Mouse (Mus musculus): ENCODE measurements around the gene Bclaf1. TPM values are rescaled to one million over a fixed set of nuclear protein-coding genes. Genes with fewer than 3 reads are reported as not detected.

The Bclaf1 gene
- polyA plus RNA-seq, 1 experiment, result 2.7 TPM

DNA sequence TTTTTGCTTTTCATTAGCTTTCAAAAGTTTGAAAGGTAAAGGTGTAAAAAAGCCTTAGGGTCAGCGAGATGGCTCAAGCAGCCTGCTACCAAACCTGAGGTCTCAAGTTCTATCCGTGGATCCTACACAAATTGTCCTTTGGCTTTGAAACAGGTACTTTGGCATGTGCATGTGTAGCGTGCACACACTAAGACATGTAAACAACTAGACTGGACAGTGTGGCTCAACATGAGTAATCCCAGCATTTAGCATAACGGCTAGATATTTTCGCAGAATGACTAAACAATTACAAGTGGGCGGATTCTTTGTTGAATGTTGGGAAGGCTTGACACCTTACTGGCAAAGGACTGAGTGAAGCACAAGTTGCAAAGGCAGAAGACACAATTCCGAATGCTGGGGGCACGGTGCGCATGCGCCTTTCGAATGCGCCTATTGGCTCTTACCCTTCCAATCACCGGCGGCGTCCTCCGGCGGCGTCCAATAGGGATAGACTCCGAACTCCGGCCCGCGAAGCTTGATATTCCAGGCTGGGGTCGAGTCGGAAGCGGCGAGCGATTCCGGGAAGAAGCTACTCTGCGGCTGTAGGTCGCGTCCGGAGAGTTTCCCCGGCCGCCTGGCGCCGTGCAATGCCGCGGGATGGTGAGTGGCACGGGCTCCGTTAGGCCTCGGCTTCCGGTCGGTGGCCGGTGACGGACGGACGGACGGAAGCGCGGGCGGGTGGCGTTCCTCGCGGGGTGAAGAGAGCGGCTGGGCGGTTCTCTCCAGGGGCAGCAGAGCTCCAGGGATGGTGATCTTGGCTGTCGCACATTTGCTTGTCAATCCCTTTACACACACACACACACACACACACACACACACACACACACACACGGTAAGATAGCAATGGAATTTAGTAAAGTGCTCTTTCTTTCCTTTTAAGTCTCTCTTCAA is 35.3 kb downstream of the Bclaf1 start, which contains the start of gene Mtfr2:
TSS of gene Mtfr2 (plus strand) at position 486 of the 930 bp plus-strand sequence.
- H3K4me3 ChIP-seq (replicated peaks), result peak within 1 kb of the TSS; percentile 98
- H3K27me3 ChIP-seq (ENCODE audit: control insufficient read depth), result no peaks in the 10 kb centered on the region
- TF ChIP-seq TAL1 (IDR thresholded peaks at IDR 0.05; ENCODE audit: low read length) (no peak), GATA1 (IDR thresholded peaks at IDR 0.05; ENCODE audit: low read length) (no peak)
- peaks cover 69% of the 10 kb centered on the region for H3K36me3 ChIP-seq (ENCODE audit: control insufficient read depth)
- peaks cover 32% of the 10 kb centered on the region for H3K4me1 ChIP-seq (ENCODE audit: control insufficient read depth)
- no peaks in the 10 kb centered on the region for H3K9me3 ChIP-seq (ENCODE audit: control insufficient read depth, low read length)

DNA sequence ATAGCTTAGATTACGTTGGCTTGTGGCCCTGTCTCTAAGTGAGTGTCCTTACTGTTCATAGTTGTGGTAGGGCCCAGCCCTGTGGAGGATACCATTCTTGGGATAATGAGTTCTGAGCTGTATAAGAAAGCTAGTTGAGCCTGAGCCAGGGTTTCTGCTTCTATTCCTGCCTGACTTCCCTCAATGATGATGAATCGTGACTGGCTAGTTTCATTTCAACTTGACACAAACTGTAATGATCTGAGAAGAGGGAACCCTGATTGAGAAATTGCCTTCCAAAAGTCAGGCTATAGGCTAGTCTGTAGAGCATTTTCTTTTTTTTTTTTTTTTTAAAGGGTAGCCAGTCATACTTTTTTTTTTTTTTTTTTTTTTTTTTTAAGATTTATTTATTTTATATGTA is 36.6 kb downstream of the Bclaf1 start:
- peak overlapping the region; percentile 98 for H3K4me3 ChIP-seq (replicated peaks)
- peaks cover 69% of the 10 kb centered on the region for H3K36me3 ChIP-seq (ENCODE audit: control insufficient read depth)
- H3K27me3 ChIP-seq (ENCODE audit: control insufficient read depth), result no peaks in the 10 kb centered on the region
- TF ChIP-seq GATA1 (IDR thresholded peaks at IDR 0.05; ENCODE audit: low read length) (no peak), TAL1 (IDR thresholded peaks at IDR 0.05; ENCODE audit: low read length) (no peak)
- no peaks in the 10 kb centered on the region for H3K9me3 ChIP-seq (ENCODE audit: control insufficient read depth, low read length)
- peaks cover 32% of the 10 kb centered on the region for H3K4me1 ChIP-seq (ENCODE audit: control insufficient read depth)

DNA sequence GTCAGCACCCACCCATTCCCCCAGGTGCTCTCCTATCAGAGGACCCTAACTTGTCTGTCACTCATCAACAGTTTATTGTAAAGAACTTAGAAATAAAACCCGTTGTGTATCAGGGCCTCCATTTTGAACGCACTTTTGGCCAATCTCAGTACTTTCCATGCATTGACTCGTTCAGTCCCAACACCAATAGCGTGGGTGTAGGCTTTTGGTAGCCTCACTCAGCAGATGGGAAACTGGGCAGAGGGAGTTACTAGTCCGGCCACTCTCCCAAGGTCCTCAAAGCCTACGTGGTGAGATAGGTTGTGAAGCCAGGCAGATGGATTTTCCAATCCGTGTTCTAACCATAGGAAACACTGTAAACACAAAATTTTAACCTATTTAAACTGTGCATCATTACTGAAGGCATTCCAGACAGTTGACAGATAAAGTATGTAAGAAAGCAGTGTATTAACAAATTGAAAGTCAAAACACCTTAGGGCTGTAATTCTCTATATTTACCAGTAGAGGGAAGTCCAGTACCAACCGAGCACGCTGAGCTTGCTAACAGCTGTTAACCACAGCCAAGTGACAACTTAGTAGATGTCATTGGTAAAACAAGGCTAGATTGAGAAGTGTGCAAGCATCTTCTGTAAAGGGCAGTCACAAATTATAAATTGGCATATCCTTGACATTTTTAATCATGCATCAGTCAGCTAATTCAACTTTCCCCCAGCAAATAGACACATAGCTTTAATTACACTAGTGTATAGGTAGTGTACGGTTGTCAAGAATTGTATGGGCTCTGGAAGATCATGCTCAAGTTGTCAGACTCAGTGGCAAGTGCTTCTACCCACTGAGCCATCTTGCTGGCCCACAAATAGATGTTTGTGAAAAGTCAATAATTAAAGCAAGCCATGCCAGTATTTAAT is 49.5 kb downstream of the Bclaf1 start:
- Histone ChIP-seq H3K4me1 (ENCODE audit: control insufficient read depth) (no peaks in the 10 kb centered on the region), H3K9me3 (ENCODE audit: control insufficient read depth, low read length) (no peaks in the 10 kb centered on the region), H3K36me3 (ENCODE audit: control insufficient read depth) (peaks cover 65% of the 10 kb centered on the region), H3K4me3 (replicated peaks) (no peak overlapping the region), H3K27me3 (ENCODE audit: control insufficient read depth) (no peaks in the 10 kb centered on the region)
- TF ChIP-seq TAL1 (IDR thresholded peaks at IDR 0.05; ENCODE audit: low read length), result no peak
- no peak for TF ChIP-seq GATA1 (IDR thresholded peaks at IDR 0.05; ENCODE audit: low read length)

DNA sequence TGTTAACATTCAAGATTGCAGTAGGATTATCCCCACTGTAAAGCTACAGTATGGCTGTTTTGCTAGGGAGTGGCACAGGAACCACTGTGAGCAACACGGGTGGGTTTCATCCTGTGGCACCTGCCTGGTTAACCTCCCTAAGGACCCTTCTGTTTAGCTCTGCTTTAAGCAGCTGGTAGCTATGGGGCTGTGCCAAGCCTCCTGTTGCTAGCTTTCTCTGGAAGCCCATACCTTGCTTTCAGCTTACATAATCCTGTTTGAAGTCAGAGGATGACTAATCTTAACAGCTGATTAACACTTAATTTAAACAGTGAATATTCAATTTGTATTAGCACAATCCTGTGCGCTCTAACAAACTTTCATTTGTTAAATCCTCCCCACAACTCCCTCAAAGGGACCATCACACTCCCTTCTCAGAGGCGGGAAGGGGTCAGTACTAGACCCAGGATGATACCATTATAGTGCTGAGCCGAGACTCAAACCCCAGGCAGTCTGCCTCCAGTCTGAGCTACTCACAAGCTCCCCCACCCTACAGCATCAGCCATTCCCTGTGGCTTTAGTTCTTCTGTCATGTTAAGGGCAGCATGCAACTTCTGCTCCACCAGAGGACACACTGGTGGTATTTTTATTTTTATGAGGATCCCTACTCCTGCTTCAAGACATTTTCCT is 50.3 kb downstream of the Bclaf1 start:
- H3K9me3 ChIP-seq (ENCODE audit: control insufficient read depth, low read length), result no peaks in the 10 kb centered on the region
- no peaks in the 10 kb centered on the region for H3K4me1 ChIP-seq (ENCODE audit: control insufficient read depth)
- TF ChIP-seq GATA1 (IDR thresholded peaks at IDR 0.05; ENCODE audit: low read length) (no peak), TAL1 (IDR thresholded peaks at IDR 0.05; ENCODE audit: low read length) (no peak)
- H3K36me3 ChIP-seq (ENCODE audit: control insufficient read depth), result peaks cover 57% of the 10 kb centered on the region
- no peaks in the 10 kb centered on the region for H3K27me3 ChIP-seq (ENCODE audit: control insufficient read depth)
- no peak overlapping the region for H3K4me3 ChIP-seq (replicated peaks)

- Histone ChIP-seq H3K27me3 (ENCODE audit: control insufficient read depth) (no peaks in the 10 kb centered on the region), H3K36me3 (ENCODE audit: control insufficient read depth) (no peaks in the 10 kb centered on the region)
- TF ChIP-seq TAL1 (IDR thresholded peaks at IDR 0.05; ENCODE audit: low read length) (no peak), GATA1 (IDR thresholded peaks at IDR 0.05; ENCODE audit: low read length) (no peak)
These were observed 59.8 kb downstream of the Bclaf1 start for GRCm38 (mm10) chr10:20372046-20372445.

DNA sequence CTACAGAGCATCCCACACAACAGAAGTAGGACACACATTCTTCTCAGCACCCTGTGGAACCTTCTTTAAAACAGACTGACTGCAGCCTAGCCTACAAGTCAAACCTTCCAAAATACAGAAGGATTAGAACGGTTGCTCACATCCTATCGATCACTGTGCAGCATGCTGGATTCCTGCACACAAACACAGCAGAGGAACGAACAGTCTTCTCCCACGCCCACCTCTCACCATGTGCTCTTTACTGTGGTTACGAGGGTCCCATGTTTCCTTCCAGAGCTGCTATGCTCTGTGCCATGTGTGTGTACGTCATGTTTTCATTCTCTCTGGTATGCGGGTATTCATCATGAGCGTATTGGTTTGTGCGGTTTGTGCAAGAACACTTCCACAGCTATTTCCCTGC is 65.4 kb downstream of the Bclaf1 start:
- H3K36me3 ChIP-seq (ENCODE audit: control insufficient read depth), result no peaks in the 10 kb centered on the region
- no peak overlapping the region for H3K4me3 ChIP-seq (replicated peaks)
- no peaks in the 10 kb centered on the region for H3K27me3 ChIP-seq (ENCODE audit: control insufficient read depth)
- no peak for TF ChIP-seq GATA1 (IDR thresholded peaks at IDR 0.05; ENCODE audit: low read length)
- no peak for TF ChIP-seq TAL1 (IDR thresholded peaks at IDR 0.05; ENCODE audit: low read length)
- no peaks in the 10 kb centered on the region for H3K4me1 ChIP-seq (ENCODE audit: control insufficient read depth)
- no peaks in the 10 kb centered on the region for H3K9me3 ChIP-seq (ENCODE audit: control insufficient read depth, low read length)

More at GRCm38 (mm10) chr10:20372046-20372445, 59.8 kb downstream of the Bclaf1 start:
- H3K4me3 ChIP-seq (replicated peaks), result no peak overlapping the region
- no peaks in the 10 kb centered on the region; the same call in 1 of the 2 replicates for H3K9me3 ChIP-seq (ENCODE audit: control insufficient read depth, low read length)
- no peaks in the 10 kb centered on the region for H3K4me1 ChIP-seq (ENCODE audit: control insufficient read depth)

DNA sequence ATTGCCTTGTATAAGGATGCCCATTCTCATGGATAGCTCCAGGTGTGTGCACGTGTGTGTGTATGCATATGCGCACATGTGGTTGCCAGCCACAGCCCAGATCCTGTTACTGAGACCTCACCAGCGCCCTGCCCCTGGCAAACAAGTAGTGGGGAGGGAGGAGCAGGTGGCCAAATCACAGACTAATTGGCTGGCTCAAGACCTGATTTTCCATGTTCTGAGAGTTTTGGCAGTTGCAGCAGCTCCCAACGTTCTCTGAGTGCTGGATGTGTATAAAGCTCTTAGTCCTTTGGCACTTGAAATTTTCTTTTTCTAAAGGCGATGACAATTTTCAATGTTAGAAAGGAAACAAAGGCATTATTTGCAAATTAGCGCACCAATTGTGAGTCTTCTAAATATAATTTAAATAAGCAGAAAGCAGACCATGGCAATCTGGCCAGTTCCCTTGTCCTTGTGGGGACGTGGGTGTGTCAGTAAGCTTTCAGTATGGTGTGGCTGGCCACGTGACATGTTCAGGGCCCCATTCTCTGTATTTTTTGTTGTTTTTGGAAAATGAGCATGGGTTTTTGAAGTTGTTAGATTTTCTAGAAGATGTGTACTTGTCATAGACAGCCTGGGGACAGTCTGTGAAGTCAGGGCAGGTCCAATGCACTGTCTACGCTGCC is 66.9 kb downstream of the Bclaf1 start:
- Histone ChIP-seq H3K9me3 (ENCODE audit: control insufficient read depth, low read length) (no peaks in the 10 kb centered on the region), H3K27me3 (ENCODE audit: control insufficient read depth) (no peaks in the 10 kb centered on the region), H3K4me1 (ENCODE audit: control insufficient read depth) (no peaks in the 10 kb centered on the region), H3K4me3 (replicated peaks) (no peak overlapping the region), H3K36me3 (ENCODE audit: control insufficient read depth) (no peaks in the 10 kb centered on the region)
- TF ChIP-seq TAL1 (IDR thresholded peaks at IDR 0.05; ENCODE audit: low read length) (no peak), GATA1 (IDR thresholded peaks at IDR 0.05; ENCODE audit: low read length) (no peak)

GRCm38 (mm10) chr10:20380798-20381197 is 68.5 kb downstream of the Bclaf1 start:
- H3K4me3 ChIP-seq (replicated peaks), result no peak overlapping the region
- no peaks in the 10 kb centered on the region for H3K36me3 ChIP-seq (ENCODE audit: control insufficient read depth)
- TF ChIP-seq TAL1 (IDR thresholded peaks at IDR 0.05; ENCODE audit: low read length), result no peak
- no peaks in the 10 kb centered on the region for H3K9me3 ChIP-seq (ENCODE audit: control insufficient read depth, low read length)
- H3K27me3 ChIP-seq (ENCODE audit: control insufficient read depth), result no peaks in the 10 kb centered on the region
- H3K4me1 ChIP-seq (ENCODE audit: control insufficient read depth), result no peaks in the 10 kb centered on the region
